Mouse (Mus musculus): ENCODE measurements around the gene Shank2.

- no peak for TF ChIP-seq EP300 (IDR thresholded peaks at IDR 0.05)
- TF ChIP-seq CTCF (IDR thresholded peaks at IDR 0.05): peak; percentile 96
These were observed 424.2 kb downstream of the Shank2 start for GRCm38 (mm10) chr7:144425953-144426352.

All from lung, postnatal 0 days (tissue).